ENCODE assay signal across 9 mouse cellular contexts in the genomic region with DNA sequence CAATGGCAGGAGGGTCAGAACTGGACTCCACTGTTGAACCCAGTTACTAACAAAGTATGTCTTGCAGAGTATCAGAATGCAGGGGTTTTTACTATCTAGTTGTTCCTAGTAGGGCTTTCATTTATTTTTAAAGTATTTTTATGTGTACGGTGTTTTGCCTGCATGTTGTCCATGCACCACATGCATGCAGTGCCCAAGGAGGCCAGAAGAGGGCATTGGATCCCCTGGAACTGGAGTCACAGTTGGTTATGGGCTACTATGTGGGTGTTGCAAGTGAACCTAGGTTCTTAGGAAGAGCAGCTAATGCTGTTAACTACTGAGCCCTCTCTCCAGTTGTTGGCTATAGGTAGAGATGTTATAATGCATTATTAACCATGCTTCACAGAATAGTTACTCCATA. TPM values are rescaled to one million over a fixed set of nuclear protein-coding genes. Genes with fewer than 3 reads are reported as not detected.
DNase-seq lines count a peak whose midpoint lies in the region; ATAC-seq and TF ChIP-seq lines count a peak whose summit lies in the region.
"Had no signal": no experiment of that assay in that cellular context is flagged by ENCODE, and none has a peak within 500 bp of the region (broad histone marks: within the 10 kb centered on the region; RNA-seq: fewer than 3 reads in every experiment).

No protein-coding gene starts in this region.

- H3K4me1 ChIP-seq in forebrain, embryonic 10.5 days, result no peaks in the 10 kb centered on the region
- H3K4me1 ChIP-seq in forebrain, embryonic 15.5 days, result no peaks in the 10 kb centered on the region
- no peaks in the 10 kb centered on the region for H3K4me1 ChIP-seq in midbrain, postnatal 0 days (ENCODE audit: insufficient read depth, low read length)
- no peaks in the 10 kb centered on the region for H3K4me1 ChIP-seq in midbrain, embryonic 15.5 days
- no peaks in the 10 kb centered on the region for H3K4me1 ChIP-seq in limb, embryonic 11.5 days (ENCODE audit: control insufficient read depth, insufficient read depth, low read length)
- H3K4me1 ChIP-seq in spleen, adult 2 months (ENCODE audit: control insufficient read depth, insufficient read depth, insufficient read length), result no peaks in the 10 kb centered on the region

- no peaks in the 10 kb centered on the region for H3K36me3 ChIP-seq in forebrain, embryonic 10.5 days (replicated peaks)
- no peaks in the 10 kb centered on the region for H3K36me3 ChIP-seq in forebrain, embryonic 15.5 days
- H3K36me3 ChIP-seq in midbrain, postnatal 0 days (ENCODE audit: insufficient read depth, low read length), result no peaks in the 10 kb centered on the region
- no peaks in the 10 kb centered on the region for H3K36me3 ChIP-seq in midbrain, embryonic 15.5 days (replicated peaks)
- H3K36me3 ChIP-seq in limb, embryonic 11.5 days (ENCODE audit: control insufficient read depth, insufficient read depth, low read length), result no peaks in the 10 kb centered on the region
- H3K36me3 ChIP-seq in spleen, adult 2 months (ENCODE audit: control insufficient read depth, insufficient read depth, low read length), result no peaks in the 10 kb centered on the region

- TF ChIP-seq POLR2A in spleen, adult 2 months (IDR thresholded peaks at IDR 0.05; ENCODE audit: low read depth, low read length), result no peak

- 70% methylated on average over 1 of the region's 1 CpGs for WGBS in forebrain, embryonic 10.5 days
- WGBS in forebrain, embryonic 15.5 days, result 67% methylated on average over 1 of the region's 1 CpGs
- 71% methylated on average over 1 of the region's 1 CpGs for WGBS in midbrain, postnatal 0 days
- WGBS in midbrain, embryonic 15.5 days, result 60% methylated on average over 1 of the region's 1 CpGs
- WGBS in limb, embryonic 11.5 days, result 58% methylated on average over 1 of the region's 1 CpGs
- WGBS in spleen, adult 2 months, result 23% methylated on average over 1 of the region's 1 CpGs

- DNase-seq in forebrain, embryonic 10.5 days (ENCODE audit: extremely low spot score, low spot score), result peak; percentile 39
- DNase-seq in midbrain, postnatal 0 days (ENCODE audit: low spot score), result peak; percentile 21
- DNase-seq in adrenal gland, postnatal 36 days, result peak; percentile 83 to 84
- peak; percentile 50 for DNase-seq in gastrocnemius, postnatal 14 days
- peak; percentile 76 for DNase-seq in limb, embryonic 11.5 days (ENCODE audit: low spot score)
- peak; percentile 2 to 24 for DNase-seq in spleen, adult 2 months (ENCODE audit: low read depth in 1 of 2, low spot score in 2 of 2)

- no peak for ATAC-seq in forebrain, embryonic 15.5 days (replicated peaks)
- ATAC-seq in midbrain, postnatal 0 days (ENCODE audit: low FRiP score), result no peak
- no peak for ATAC-seq in midbrain, embryonic 15.5 days (replicated peaks)
- ATAC-seq in limb, embryonic 11.5 days (ENCODE audit: insufficient number of reproducible peaks, low FRiP score, low TSS enrichment, low read depth), result no peak

- peak; percentile 74 for TF ChIP-seq CTCF in midbrain, postnatal 0 days (IDR thresholded peaks at IDR 0.05)
- 0 out of 2 replicates have a peak, but pooled peaks have one; percentile 28 for TF ChIP-seq CTCF in spleen, adult 2 months (IDR thresholded peaks at IDR 0.05; ENCODE audit: extremely low read depth, insufficient read depth, insufficient read length, insufficient replicate concordance)

- H3K9me3 ChIP-seq in forebrain, embryonic 10.5 days, result no peaks in the 10 kb centered on the region
- H3K9me3 ChIP-seq in forebrain, embryonic 15.5 days, result no peaks in the 10 kb centered on the region
- no peaks in the 10 kb centered on the region for H3K9me3 ChIP-seq in midbrain, postnatal 0 days (ENCODE audit: low read length)
- H3K9me3 ChIP-seq in midbrain, embryonic 15.5 days, result no peaks in the 10 kb centered on the region
- no peaks in the 10 kb centered on the region for H3K9me3 ChIP-seq in limb, embryonic 11.5 days (ENCODE audit: control insufficient read depth, low read length)

- no peaks in the 10 kb centered on the region for H3K27me3 ChIP-seq in forebrain, embryonic 10.5 days (ENCODE audit: poor library complexity, severe bottlenecking)
- H3K27me3 ChIP-seq in forebrain, embryonic 15.5 days, result no peaks in the 10 kb centered on the region
- H3K27me3 ChIP-seq in midbrain, postnatal 0 days (ENCODE audit: insufficient read depth, low read length), result no peaks in the 10 kb centered on the region
- no peaks in the 10 kb centered on the region for H3K27me3 ChIP-seq in midbrain, embryonic 15.5 days (replicated peaks)
- no peaks in the 10 kb centered on the region for H3K27me3 ChIP-seq in limb, embryonic 11.5 days (ENCODE audit: control insufficient read depth, insufficient read depth, low read length)
- no peaks in the 10 kb centered on the region for H3K27me3 ChIP-seq in spleen, adult 2 months (ENCODE audit: control insufficient read depth, insufficient read depth, low read length)

- no peak overlapping the region for H3K9ac ChIP-seq in forebrain, embryonic 15.5 days (replicated peaks)
- H3K9ac ChIP-seq in midbrain, postnatal 0 days (replicated peaks; ENCODE audit: low read length, poor library complexity, severe bottlenecking), result no peak overlapping the region
- no peak overlapping the region for H3K9ac ChIP-seq in midbrain, embryonic 15.5 days
- H3K9ac ChIP-seq in limb, embryonic 11.5 days (ENCODE audit: low read length), result no peak overlapping the region

- no peak overlapping the region for H3K27ac ChIP-seq in forebrain, embryonic 10.5 days
- H3K27ac ChIP-seq in forebrain, embryonic 15.5 days (replicated peaks), result no peak overlapping the region
- H3K27ac ChIP-seq in midbrain, postnatal 0 days (ENCODE audit: low read depth, low read length), result no peak overlapping the region
- H3K27ac ChIP-seq in midbrain, embryonic 15.5 days, result no peak overlapping the region
- H3K27ac ChIP-seq in limb, embryonic 11.5 days (replicated peaks; ENCODE audit: low read depth, low read length), result no peak overlapping the region
- H3K27ac ChIP-seq in spleen, adult 2 months (ENCODE audit: insufficient read depth, low read length), result no peak overlapping the region

- intact Hi-C loops in gastrocnemius, postnatal 14 days (cut with DNase I; ENCODE audit: low total_unique reads), result no loop called here

- no peak overlapping the region for H3K4me2 ChIP-seq in forebrain, embryonic 15.5 days (replicated peaks)
- no peak overlapping the region for H3K4me2 ChIP-seq in midbrain, postnatal 0 days (ENCODE audit: low read depth, low read length, poor library complexity, severe bottlenecking)
- no peak overlapping the region for H3K4me2 ChIP-seq in midbrain, embryonic 15.5 days
- H3K4me2 ChIP-seq in limb, embryonic 11.5 days (ENCODE audit: low read depth, severe bottlenecking), result no peak overlapping the region

- no peak overlapping the region for H3K4me3 ChIP-seq in forebrain, embryonic 10.5 days
- H3K4me3 ChIP-seq in forebrain, embryonic 15.5 days, result no peak overlapping the region
- no peak overlapping the region for H3K4me3 ChIP-seq in midbrain, postnatal 0 days (ENCODE audit: low read depth, low read length)
- no peak overlapping the region for H3K4me3 ChIP-seq in midbrain, embryonic 15.5 days
- no peak overlapping the region for H3K4me3 ChIP-seq in limb, embryonic 11.5 days (ENCODE audit: low read depth, low read length)
- H3K4me3 ChIP-seq in spleen, adult 2 months (ENCODE audit: extremely low read depth, insufficient read depth, insufficient read length), result no peak overlapping the region

RNA-seq across cellular contexts. Expression of a gene that starts 5.8 kb away (rescaled TPM):
- not detected in 2 replicates for polyA plus RNA-seq in forebrain, embryonic 10.5 days (2016; fragmentation: Nextera tagmentation; extraction: Ambion mirVana)
- polyA plus RNA-seq in forebrain, embryonic 15.5 days (2015; fragmentation: Nextera tagmentation; extraction: Ambion mirVana), result not detected in 2 replicates
- not detected in 2 replicates for total RNA-seq in midbrain, postnatal 0 days (2014; rRNA removed)
- polyA plus RNA-seq in midbrain, postnatal 0 days (2015; fragmentation: Nextera tagmentation; extraction: Ambion mirVana), result not detected in 2 replicates
- not detected in 2 replicates for polyA plus RNA-seq in midbrain, embryonic 15.5 days (2015; fragmentation: Nextera tagmentation; extraction: Ambion mirVana)
- not detected for total RNA-seq in adrenal gland, postnatal 36 days (2021)
- total RNA-seq in gastrocnemius, postnatal 14 days (2021), result not detected
- not detected in 2 replicates for polyA plus RNA-seq in limb, embryonic 11.5 days (2014; fragmentation: Nextera tagmentation; extraction: Ambion mirVana)
- polyA plus RNA-seq in spleen, adult 2 months (2012; rRNA removed), result not detected in 2 replicates
- polyA plus RNA-seq: heart, embryonic 16.5 days had no signal

RNA-seq across cellular contexts. Expression of a gene that starts 10.6 kb away (rescaled TPM):
- polyA plus RNA-seq in forebrain, embryonic 10.5 days (2016; fragmentation: Nextera tagmentation; extraction: Ambion mirVana), result not detected in 2 replicates
- not detected in 2 replicates for polyA plus RNA-seq in forebrain, embryonic 15.5 days (2015; fragmentation: Nextera tagmentation; extraction: Ambion mirVana)
- total RNA-seq in midbrain, postnatal 0 days (2014; rRNA removed), result not detected in 2 replicates
- polyA plus RNA-seq in midbrain, postnatal 0 days (2015; fragmentation: Nextera tagmentation; extraction: Ambion mirVana), result not detected in 2 replicates
- not detected in 2 replicates for polyA plus RNA-seq in midbrain, embryonic 15.5 days (2015; fragmentation: Nextera tagmentation; extraction: Ambion mirVana)
- total RNA-seq in adrenal gland, postnatal 36 days (2021), result not detected
- total RNA-seq in gastrocnemius, postnatal 14 days (2021), result 10 to 100 TPM; 31.0 to 33.3 TPM
- polyA plus RNA-seq in limb, embryonic 11.5 days (2014; fragmentation: Nextera tagmentation; extraction: Ambion mirVana), result not detected in 2 replicates
- polyA plus RNA-seq in spleen, adult 2 months (2012; rRNA removed), result not detected in 2 replicates
- polyA plus RNA-seq: heart, embryonic 16.5 days had no signal

RNA-seq across cellular contexts. Expression of a gene that starts 13.1 kb away (rescaled TPM):
- polyA plus RNA-seq in forebrain, embryonic 10.5 days (2016; fragmentation: Nextera tagmentation; extraction: Ambion mirVana), result not detected in 2 replicates
- polyA plus RNA-seq in forebrain, embryonic 15.5 days (2015; fragmentation: Nextera tagmentation; extraction: Ambion mirVana), result not detected in 2 replicates
- total RNA-seq in midbrain, postnatal 0 days (2014; rRNA removed), result not detected in 2 replicates
- not detected in 2 replicates for polyA plus RNA-seq in midbrain, postnatal 0 days (2015; fragmentation: Nextera tagmentation; extraction: Ambion mirVana)
- polyA plus RNA-seq in midbrain, embryonic 15.5 days (2015; fragmentation: Nextera tagmentation; extraction: Ambion mirVana), result not detected in 2 replicates
- not detected for total RNA-seq in adrenal gland, postnatal 36 days (2021)
- not detected for total RNA-seq in gastrocnemius, postnatal 14 days (2021)
- polyA plus RNA-seq in limb, embryonic 11.5 days (2014; fragmentation: Nextera tagmentation; extraction: Ambion mirVana), result not detected in 2 replicates
- polyA plus RNA-seq in spleen, adult 2 months (2012; rRNA removed), result not detected in 2 replicates
- polyA plus RNA-seq: heart, embryonic 16.5 days had no signal

RNA-seq across cellular contexts. Expression of a gene that starts 19.0 kb away (rescaled TPM):
- not detected in 2 replicates for polyA plus RNA-seq in forebrain, embryonic 10.5 days (2016; fragmentation: Nextera tagmentation; extraction: Ambion mirVana)
- polyA plus RNA-seq in forebrain, embryonic 15.5 days (2015; fragmentation: Nextera tagmentation; extraction: Ambion mirVana), result not detected in 2 replicates
- total RNA-seq in midbrain, postnatal 0 days (2014; rRNA removed), result not detected in 2 replicates
- not detected in 2 replicates for polyA plus RNA-seq in midbrain, postnatal 0 days (2015; fragmentation: Nextera tagmentation; extraction: Ambion mirVana)
- polyA plus RNA-seq in midbrain, embryonic 15.5 days (2015; fragmentation: Nextera tagmentation; extraction: Ambion mirVana), result not detected in 2 replicates
- total RNA-seq in adrenal gland, postnatal 36 days (2021), result not detected
- not detected for total RNA-seq in gastrocnemius, postnatal 14 days (2021)
- not detected in 2 replicates for polyA plus RNA-seq in limb, embryonic 11.5 days (2014; fragmentation: Nextera tagmentation; extraction: Ambion mirVana)
- polyA plus RNA-seq in spleen, adult 2 months (2012; rRNA removed), result not detected in 2 replicates
- polyA plus RNA-seq: heart, embryonic 16.5 days had no signal

RNA-seq across cellular contexts. Expression of a gene that starts 35.7 kb away (rescaled TPM):
- polyA plus RNA-seq in forebrain, embryonic 10.5 days (2016; fragmentation: Nextera tagmentation; extraction: Ambion mirVana), result 0.30 and 0.37 TPM in 2 replicates
- 2.2 and 2.7 TPM in 2 replicates for polyA plus RNA-seq in forebrain, embryonic 15.5 days (2015; fragmentation: Nextera tagmentation; extraction: Ambion mirVana)
- 5.7 and 7.2 TPM in 2 replicates for total RNA-seq in midbrain, postnatal 0 days (2014; rRNA removed)
- polyA plus RNA-seq in midbrain, postnatal 0 days (2015; fragmentation: Nextera tagmentation; extraction: Ambion mirVana), result 5.1 and 5.3 TPM in 2 replicates
- 3.5 and 4.6 TPM in 2 replicates for polyA plus RNA-seq in midbrain, embryonic 15.5 days (2015; fragmentation: Nextera tagmentation; extraction: Ambion mirVana)
- total RNA-seq in adrenal gland, postnatal 36 days (2021), result 10 to 100 TPM in 1 of 2 experiments, 1 to 10 TPM in 1; 4.5 to 14.3 TPM
- 1 to 10 TPM; 5.7 to 6.2 TPM for total RNA-seq in gastrocnemius, postnatal 14 days (2021)
- polyA plus RNA-seq in limb, embryonic 11.5 days (2014; fragmentation: Nextera tagmentation; extraction: Ambion mirVana), result 0.35 and 0.54 TPM in 2 replicates
- 71.2 and 120 TPM in 2 replicates for polyA plus RNA-seq in spleen, adult 2 months (2012; rRNA removed)

Comparison
In these comparisons a context has a peak if more than half of its experiments do, and no peak if none do; other contexts are left out.
1. DNase-seq: peak in every context shown above with its lines; median percentile 84 in adrenal gland, postnatal 36 days; 76 in limb, embryonic 11.5 days; 50 in gastrocnemius, postnatal 14 days; 39 in forebrain, embryonic 10.5 days; 21 in midbrain, postnatal 0 days; 13 in spleen, adult 2 months.